Mouse (Mus musculus) adrenal gland, postnatal 25 days (tissue): ENCODE measurements at regions not wholly inside any gene's neighbourhood (a gene's known extent, or its start where the extent isn't known, plus 50 kb on each side); places are given as distances from the start of the nearest gene placed in this dataset.
A peak's percentile ranks its signal among the peaks of the same experiment; 100 is the strongest.

Experiments
- DNase-seq: peaks from one replicate; pipeline ENCODE4 v3.0.0; 2021; ENCODE audit warnings: mixed read lengths

- DNase-seq: peak; percentile 42
Measured at GRCm38 (mm10) chr14:58817961-58818504, 324.7 kb downstream of the 1700129C05Rik start.

DNA sequence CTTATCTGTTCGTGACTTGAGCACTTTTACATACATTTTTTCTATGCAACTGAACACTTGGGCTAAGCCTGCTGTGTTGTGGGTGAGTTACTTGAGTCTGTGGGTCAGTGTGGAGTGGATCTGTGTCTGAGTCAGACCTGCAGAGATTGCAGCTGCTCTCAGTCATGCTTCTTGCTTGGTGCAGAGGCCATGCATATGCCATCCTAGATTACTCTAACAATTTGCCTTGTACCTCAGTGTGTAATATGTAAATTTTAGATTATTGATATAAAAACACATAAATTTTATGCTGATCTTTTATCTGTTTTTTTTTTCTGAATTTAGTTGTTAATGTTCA lies 326.2 kb downstream of the 1700129C05Rik start:
- DNase-seq: no peak

DNA sequence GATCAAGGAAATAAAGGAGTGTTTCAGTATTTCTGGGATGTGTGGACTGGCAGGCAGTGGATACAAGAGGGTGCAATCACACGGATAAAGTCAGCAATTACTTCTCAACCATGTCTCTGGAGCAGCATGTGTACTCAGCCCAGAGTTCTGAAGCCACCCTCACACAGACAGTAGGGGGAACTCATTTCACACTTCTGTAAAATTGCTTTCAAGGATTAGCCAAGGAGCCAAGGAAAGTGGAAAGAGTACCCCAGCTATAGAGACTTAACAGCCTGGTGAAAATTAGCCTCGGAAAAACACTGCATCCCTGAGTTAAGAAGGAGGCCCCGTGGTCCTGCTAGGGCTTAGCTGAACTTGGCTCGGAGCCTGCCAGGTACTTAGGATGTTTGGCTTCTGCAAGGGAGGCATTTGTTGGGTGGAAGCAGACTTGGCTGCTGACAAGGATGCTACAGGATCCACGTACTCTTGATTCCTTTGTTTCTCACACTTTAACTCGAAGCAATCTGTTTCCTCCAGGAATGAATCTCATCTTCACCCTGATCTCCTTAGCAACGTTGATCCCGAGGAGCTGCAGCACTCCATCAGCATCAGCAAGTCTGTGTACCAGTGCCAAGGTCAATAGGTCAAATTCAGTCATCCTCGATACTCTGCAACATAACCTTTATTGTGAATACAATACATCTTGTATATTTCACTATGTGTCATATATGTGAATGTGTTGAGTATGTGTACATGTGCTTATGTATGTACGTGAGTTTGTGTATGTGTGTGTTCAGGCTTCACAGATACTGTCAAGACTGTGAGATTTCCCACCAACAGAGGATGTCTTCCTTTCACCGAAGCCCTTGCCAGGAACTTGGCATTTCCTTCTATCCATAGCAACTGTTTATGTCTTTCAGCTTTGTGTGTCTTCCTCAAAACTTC lies 326.8 kb downstream of the 1700129C05Rik start:
- no peak for DNase-seq

- no peak for DNase-seq
Measured at GRCm38 (mm10) chr14:58812585-58812984, 330.1 kb downstream of the 1700129C05Rik start.

- no peak for DNase-seq
Measured at GRCm38 (mm10) chr14:58801402-58801861, 341.3 kb downstream of the 1700129C05Rik start.

GRCm38 (mm10) chr14:58788190-58788945 lies 354.3 kb downstream of the 1700129C05Rik start:
- no peak for DNase-seq

- DNase-seq: no peak
Measured at GRCm38 (mm10) chr14:58787618-58788017, 355.1 kb downstream of the 1700129C05Rik start.

GRCm38 (mm10) chr14:58786791-58787491 lies 355.8 kb downstream of the 1700129C05Rik start:
- no peak for DNase-seq

- no peak for DNase-seq
Measured at GRCm38 (mm10) chr14:58783201-58783600, 359.5 kb downstream of the 1700129C05Rik start.

DNA sequence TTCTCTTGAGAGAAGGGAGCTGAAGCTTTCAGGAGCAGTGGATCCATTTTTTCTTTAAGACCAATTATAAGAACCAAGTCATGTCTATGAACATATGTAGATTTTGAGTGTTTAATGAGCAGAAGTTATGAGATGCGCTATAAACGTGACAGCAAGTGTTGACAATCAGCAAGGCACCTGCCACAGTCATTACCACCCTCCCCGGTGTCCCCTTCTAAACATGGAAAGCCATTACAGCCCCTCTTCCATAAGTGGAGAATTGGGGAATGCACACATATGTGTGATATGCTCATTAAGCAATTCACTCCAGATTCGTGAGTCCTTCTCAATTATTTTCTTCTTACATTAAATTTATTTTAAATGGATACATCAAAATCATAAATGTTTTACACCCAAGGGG lies 362.4 kb downstream of the 1700129C05Rik start:
- no peak for DNase-seq

- DNase-seq: no peak
Measured at GRCm38 (mm10) chr14:58778675-58779074, 364.0 kb downstream of the 1700129C05Rik start.

- DNase-seq: no peak
Measured at GRCm38 (mm10) chr14:58761291-58761690, 381.4 kb downstream of the 1700129C05Rik start.

DNA sequence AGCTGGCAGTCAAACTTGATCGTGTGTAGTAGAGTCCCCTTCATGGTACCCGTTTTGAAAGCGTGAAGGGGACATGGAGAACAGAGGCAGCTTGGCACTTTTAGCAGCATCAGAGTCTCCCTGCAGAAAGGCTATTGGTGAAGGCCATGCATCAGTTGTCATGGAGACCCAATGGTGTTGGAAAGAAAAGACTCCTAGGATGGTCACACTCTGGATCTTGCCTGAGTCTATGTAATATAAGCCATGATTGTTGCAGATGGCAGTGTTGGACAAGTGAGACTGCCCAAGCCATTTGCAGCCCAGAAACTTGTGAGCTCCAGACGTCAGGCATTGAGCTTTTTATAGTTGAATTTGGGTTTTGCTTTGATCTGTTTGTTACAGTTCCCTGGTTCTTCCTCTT lies 382.9 kb downstream of the 1700129C05Rik start:
- DNase-seq: no peak

- DNase-seq: no peak
Measured at GRCm38 (mm10) chr14:58753781-58754180, 388.9 kb downstream of the 1700129C05Rik start.

DNA sequence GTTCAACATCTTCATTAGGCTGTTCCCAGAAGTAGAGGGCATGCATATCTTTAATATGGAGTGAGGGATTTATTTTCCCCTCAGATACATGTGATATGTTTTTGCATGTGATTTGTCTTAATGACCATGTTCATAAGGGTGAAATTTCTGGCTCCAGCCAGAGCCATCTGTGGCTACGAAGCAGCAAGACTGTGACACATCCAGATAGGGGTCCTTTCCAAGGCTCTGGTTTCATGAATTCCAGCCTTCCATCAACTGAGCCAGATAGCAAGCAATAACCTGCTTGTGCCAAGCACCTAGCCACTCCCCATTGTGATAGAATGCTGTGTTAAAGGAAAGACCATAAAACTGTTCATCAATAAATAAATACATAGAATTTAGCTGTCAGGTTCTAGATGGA lies 389.6 kb downstream of the 1700129C05Rik start:
- DNase-seq: no peak

GRCm38 (mm10) chr14:58726418-58726817 lies 416.3 kb downstream of the 1700129C05Rik start:
- DNase-seq: no peak

- DNase-seq: no peak
Measured at GRCm38 (mm10) chr14:58714856-58715255, 427.8 kb downstream of the 1700129C05Rik start.

- DNase-seq: no peak
Measured at GRCm38 (mm10) chr14:58709861-58710260, 432.8 kb downstream of the 1700129C05Rik start.

DNA sequence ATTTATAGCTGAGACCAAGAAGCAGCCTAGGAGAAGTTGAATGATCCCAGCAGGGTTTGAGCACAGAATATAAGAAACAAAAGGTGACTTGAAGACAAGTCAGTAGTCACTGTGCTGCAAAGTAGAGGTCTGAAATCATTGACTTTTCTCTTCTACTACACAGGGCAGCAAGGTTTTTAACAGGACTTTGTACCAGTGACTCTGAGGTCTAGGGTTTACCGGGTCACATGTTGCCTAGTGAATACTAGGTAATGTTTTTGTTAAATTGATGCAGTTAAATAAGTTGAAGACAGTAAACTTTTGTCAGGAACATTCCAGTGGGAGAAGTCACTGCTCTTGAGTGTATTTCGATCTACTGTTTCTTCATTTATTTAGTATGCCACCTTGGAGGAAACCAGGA lies 433.4 kb downstream of the 1700129C05Rik start:
- DNase-seq: no peak

- DNase-seq: peak; percentile 75
Measured at GRCm38 (mm10) chr14:58701765-58702164, 440.9 kb downstream of the 1700129C05Rik start.

DNA sequence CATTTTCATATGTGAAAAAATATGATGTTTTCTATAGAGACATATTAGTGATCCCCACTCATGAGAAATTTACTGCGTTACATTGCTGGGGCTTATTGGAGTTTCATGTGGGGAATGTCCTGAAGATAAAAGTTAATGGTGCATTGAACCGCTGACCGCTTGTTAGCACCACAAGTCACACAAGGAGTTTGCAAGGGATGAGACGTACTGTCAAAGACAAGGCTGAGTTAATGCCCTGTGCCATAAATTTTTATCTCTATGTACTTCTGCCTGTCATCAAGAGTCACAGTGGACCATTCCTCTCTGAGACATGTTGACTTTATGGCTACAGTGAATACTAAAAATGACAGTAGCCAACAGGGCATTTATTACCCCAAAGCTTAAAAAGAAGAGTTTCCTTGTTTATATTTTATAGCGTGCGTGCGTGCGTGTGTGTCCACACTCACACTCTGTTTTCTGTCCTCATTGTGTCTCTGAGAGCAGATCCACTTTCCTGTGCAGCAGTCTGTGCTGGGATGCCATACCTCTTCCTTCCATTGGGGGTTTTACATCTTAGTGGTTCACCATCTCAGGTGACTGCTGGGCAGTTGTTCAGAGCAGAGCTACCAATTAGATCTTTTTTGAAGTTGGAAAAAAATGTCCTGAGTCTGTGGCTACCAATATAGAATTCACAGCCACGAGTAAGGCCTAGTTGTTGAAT lies 451.4 kb downstream of the 1700129C05Rik start:
- DNase-seq: no peak

DNA sequence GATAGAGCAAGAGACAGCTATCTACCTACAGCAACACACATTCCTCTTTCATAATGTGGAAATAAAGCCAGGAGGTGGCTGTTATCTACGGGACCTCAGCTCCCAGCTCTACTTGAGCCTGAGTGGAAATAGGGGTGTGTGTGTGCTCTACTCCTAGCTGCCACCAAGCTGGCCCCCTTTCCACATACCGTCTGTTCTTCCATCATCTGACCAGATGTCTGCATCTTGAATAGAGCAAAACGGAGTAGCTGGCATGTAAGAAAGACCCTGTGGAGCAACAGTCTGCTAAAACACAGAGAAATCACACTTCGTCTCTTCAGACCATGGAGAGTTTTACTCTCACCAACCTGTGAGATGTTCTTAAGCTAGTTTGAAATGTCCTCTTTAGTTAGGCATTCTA lies 454.9 kb downstream of the 1700129C05Rik start:
- no peak for DNase-seq
